Mouse (Mus musculus) intestine, embryonic 15.5 days (tissue): ENCODE measurements around the gene Akap2. TPM values are rescaled to one million over a fixed set of nuclear protein-coding genes. Genes with fewer than 3 reads are reported as not detected.

Source experiments
- ATAC-seq: fragments of 200-750 bp; cut with Nextera tagmentation; 2 replicates; pipeline ENCODE4 v1.8.0; 2017; ENCODE audit warnings: moderate TSS enrichment, moderate library complexity
- H3K27ac ChIP-seq: fragments of 300-500 bp; sonication (generic); 2 replicates; pipeline ENCODE4 v1.5.1; 2015; ENCODE audit warnings: mild to moderate bottlenecking, inconsistent platforms
- H3K27me3 ChIP-seq: fragments of 300-500 bp; sonication (generic); replicated peaks from 2 replicates; pipeline ENCODE4 v1.6.1; 2015; ENCODE audit warnings: inconsistent platforms
- H3K36me3 ChIP-seq: fragments of 300-500 bp; sonication (generic); 2 replicates; pipeline ENCODE4 v1.6.1; 2015; ENCODE audit warnings: inconsistent platforms
- H3K4me1 ChIP-seq: fragments of 300-500 bp; sonication (generic); replicated peaks from 2 replicates; pipeline ENCODE4 v1.6.1; 2015; ENCODE audit warnings: inconsistent platforms
- H3K4me2 ChIP-seq: fragments of 300-500 bp; sonication (generic); replicated peaks from 2 replicates; pipeline ENCODE4 v1.6.1; 2015; ENCODE audit warnings: mild to moderate bottlenecking, inconsistent platforms
- H3K4me3 ChIP-seq: fragments of 300-500 bp; sonication (generic); replicated peaks from 2 replicates; pipeline ENCODE4 v1.5.1; 2015; ENCODE audit warnings: inconsistent platforms
- H3K9ac ChIP-seq: fragments of 300-500 bp; sonication (generic); 2 replicates; pipeline ENCODE4 v1.6.1; 2015; ENCODE audit warnings: inconsistent platforms
- H3K9me3 ChIP-seq: fragments of 300-500 bp; sonication (generic); 2 replicates; pipeline ENCODE4 v1.6.1; 2016; ENCODE audit warnings: inconsistent platforms
- WGBS: fragments of 180-500 bp; shearing (Covaris S2); methylation state at CpG from one replicate; pipeline ENCODE4 v1.1.7; 2015; 5-methylcytosine and 5-hydroxymethylcytosine counted together
- polyA plus RNA-seq: library from polyadenylated mRNA; unstranded; fragments of >200 nt; fragmentation: Nextera tagmentation; extraction: Ambion mirVana; gene quantifications from 2 replicates; pipeline ENCODE4 v1.2.1, GENCODE M21; 2015

Akap2 gene
- polyA plus RNA-seq, 1 experiment from 2014 or later, result 22.5 TPM

DNA sequence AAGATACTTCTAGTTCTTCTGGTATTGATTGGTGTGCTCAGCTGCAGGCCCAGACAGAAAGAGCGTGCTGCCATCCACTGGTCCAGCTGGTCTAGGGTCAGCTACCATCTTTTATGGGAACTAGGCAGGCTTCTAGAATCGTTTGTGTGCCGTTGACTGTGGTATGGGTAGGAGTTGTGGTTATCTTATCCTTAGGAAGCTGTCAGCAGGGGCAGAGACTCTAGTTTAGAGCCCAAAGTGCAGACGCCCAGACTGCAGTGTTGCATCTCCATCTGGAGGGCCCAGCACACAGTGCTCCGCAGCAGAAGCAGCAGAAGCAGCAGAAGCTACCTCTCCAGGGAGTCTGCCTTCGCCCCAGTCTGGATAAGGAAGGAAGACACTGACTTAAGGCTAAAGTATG is 132.0 kb downstream of the Akap2 start:
- Histone ChIP-seq H3K9ac (no peak overlapping the region), H3K4me2 (no peak overlapping the region), H3K9me3 (no peaks in the 10 kb centered on the region), H3K27me3 (no peaks in the 10 kb centered on the region), H3K36me3 (peaks cover under 1% of the 10 kb centered on the region; the same call in 1 of the 2 replicates), H3K4me3 (no peak overlapping the region), H3K4me1 (peaks cover 36% of the 10 kb centered on the region), H3K27ac (no peak overlapping the region)
- 73% methylated on average over 6 of the region's 6 CpGs for WGBS
- ATAC-seq, result no peak

DNA sequence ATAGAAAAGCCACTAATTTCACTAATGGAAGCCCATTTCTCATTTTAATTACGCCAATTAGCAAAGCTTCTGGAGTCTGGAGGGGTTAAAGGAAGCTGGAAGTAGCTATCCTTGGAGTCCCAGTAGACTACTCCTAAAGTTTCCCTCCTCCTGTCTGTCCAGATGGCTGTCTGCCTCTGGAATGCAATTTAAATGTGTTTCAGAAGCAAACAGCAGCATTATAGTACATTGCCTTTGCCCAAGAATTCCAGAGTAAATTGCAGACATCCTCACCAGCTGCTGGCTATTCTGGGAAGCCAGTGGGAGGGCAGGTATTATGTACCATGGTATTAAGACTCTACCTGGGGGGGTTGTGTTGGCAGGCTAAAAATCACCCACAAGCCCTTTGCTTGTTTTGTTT is 134.3 kb downstream of the Akap2 start:
- no peak overlapping the region for H3K9ac ChIP-seq
- H3K36me3 ChIP-seq, result peaks cover 24% of the 10 kb centered on the region
- 84% methylated on average over 1 of the region's 1 CpGs for WGBS
- H3K27me3 ChIP-seq, result no peaks in the 10 kb centered on the region
- no peak for ATAC-seq
- no peak overlapping the region for H3K4me3 ChIP-seq
- H3K4me2 ChIP-seq, result no peak overlapping the region
- H3K4me1 ChIP-seq, result peaks cover 29% of the 10 kb centered on the region
- no peaks in the 10 kb centered on the region for H3K9me3 ChIP-seq
- no peak overlapping the region for H3K27ac ChIP-seq

DNA sequence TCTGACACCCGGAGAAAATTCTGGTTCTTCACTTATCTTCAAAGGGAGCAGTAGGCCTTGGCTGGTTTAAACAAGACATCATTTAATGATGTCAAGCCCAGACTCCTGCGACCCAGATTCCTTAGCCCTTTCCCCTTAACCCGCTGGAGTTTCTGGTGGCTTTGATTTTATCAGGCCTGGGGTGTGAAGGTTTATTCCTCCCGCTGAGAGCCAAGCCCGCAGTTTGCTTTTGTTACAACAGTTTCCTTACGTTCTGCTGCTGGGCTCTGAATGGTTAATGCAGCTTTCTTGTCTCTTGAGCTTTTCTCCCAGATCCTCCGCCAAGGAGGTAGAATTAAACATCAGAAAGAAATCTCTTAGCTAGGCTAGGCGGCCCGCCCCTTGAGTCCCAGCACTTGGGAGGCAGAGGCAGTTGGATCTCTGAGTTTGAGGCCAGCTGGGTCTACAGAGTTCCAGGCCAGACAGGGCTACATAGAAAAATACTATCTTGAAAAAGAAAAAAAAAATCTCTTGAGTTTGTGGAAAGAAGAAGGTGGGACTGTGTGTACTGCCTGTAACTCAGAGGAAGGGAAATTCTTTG is 135.1 kb downstream of the Akap2 start:
- Histone ChIP-seq H3K4me1 (peaks cover 21% of the 10 kb centered on the region), H3K4me2 (no peak overlapping the region), H3K27ac (no peak overlapping the region), H3K36me3 (peaks cover 29% of the 10 kb centered on the region), H3K4me3 (no peak overlapping the region), H3K27me3 (no peaks in the 10 kb centered on the region), H3K9ac (no peak overlapping the region), H3K9me3 (no peaks in the 10 kb centered on the region)
- ATAC-seq, result no peak
- WGBS, result 37% methylated on average over 9 of the region's 9 CpGs

DNA sequence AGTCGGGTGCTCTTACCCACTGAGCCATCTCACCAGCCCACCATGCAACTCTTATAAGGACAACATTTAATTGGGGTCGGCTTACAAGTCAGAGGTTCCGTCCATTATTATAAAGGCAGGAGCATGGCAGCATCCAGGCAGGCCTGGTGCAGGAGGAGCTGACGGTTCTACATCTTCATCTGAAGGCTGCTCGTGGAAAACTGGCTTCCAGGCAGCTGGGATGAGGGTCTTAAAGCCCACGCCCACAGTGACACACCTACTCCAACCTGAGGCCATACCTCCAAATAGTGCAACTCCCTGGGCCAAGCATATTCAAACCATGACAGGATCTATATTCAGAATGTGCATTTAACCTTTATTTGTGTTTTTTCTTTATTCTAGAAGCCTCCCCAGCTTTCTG is 136.7 kb downstream of the Akap2 start:
- Histone ChIP-seq H3K4me3 (no peak overlapping the region), H3K9me3 (no peaks in the 10 kb centered on the region), H3K36me3 (peaks cover 33% of the 10 kb centered on the region), H3K4me1 (peaks cover 14% of the 10 kb centered on the region), H3K4me2 (no peak overlapping the region), H3K27me3 (no peaks in the 10 kb centered on the region), H3K27ac (no peak overlapping the region), H3K9ac (no peak overlapping the region)
- WGBS, result 85% methylated on average over 6 of the region's 6 CpGs
- ATAC-seq, result no peak

DNA sequence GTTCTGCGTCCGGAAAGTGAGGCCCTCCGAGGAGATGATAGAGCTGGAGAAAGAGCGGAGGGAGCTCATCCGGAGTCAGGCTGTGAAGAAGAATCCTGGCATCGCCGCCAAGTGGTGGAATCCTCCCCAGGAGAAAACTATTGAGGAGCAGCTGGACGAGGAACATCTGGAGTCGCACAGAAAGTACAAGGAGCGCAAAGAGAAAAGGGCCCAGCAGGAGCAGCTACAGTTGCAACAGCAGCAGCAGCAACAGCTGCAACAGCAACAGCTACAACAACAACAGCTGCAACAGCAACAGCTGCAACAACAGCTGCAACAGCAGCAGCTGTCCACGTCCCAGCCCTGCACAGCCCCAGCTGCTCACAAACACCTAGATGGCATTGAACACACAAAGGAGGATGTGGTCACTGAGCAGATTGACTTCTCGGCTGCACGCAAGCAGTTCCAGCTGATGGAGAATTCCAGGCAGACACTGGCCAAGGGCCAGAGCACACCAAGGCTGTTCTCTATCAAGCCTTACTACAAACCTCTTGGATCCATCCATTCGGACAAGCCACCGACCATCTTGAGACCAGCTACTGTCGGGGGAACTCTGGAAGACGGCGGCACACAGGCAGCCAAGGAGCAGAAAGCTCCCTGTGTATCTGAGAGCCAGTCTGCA is 138.0 kb downstream of the Akap2 start:
- Histone ChIP-seq H3K27ac (no peak overlapping the region), H3K36me3 (peaks cover 33% of the 10 kb centered on the region), H3K9ac (no peak overlapping the region), H3K4me2 (no peak overlapping the region), H3K4me1 (peaks cover 14% of the 10 kb centered on the region), H3K9me3 (no peaks in the 10 kb centered on the region), H3K27me3 (no peaks in the 10 kb centered on the region), H3K4me3 (no peak overlapping the region)
- 77% methylated on average over 18 of the region's 18 CpGs for WGBS
- ATAC-seq, result 0 out of 2 replicates have a peak, but pooled peaks have one; percentile 31

DNA sequence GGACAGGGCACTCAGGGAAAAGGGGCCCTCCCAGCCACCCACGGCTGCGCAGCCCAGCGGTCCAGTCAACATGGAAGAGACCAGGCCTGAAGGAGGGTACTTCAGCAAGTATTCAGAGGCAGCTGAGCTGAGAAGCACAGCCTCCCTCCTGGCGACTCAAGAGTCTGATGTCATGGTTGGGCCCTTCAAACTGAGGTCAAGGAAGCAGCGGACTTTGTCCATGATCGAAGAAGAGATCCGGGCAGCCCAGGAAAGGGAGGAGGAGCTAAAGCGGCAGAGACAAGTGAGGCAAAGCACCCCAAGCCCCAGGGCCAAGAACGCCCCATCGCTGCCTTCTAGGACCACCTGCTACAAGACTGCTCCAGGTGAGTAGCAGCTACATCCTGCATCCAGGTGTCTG is 139.2 kb downstream of the Akap2 start:
- no peak overlapping the region for H3K4me3 ChIP-seq
- H3K9me3 ChIP-seq, result no peaks in the 10 kb centered on the region
- H3K4me1 ChIP-seq, result peaks cover 9% of the 10 kb centered on the region; the same call in 1 of the 2 replicates
- peaks cover 33% of the 10 kb centered on the region for H3K36me3 ChIP-seq
- H3K4me2 ChIP-seq, result no peak overlapping the region
- H3K27me3 ChIP-seq, result no peaks in the 10 kb centered on the region
- no peak overlapping the region for H3K9ac ChIP-seq
- 90% methylated on average over 10 of the region's 10 CpGs for WGBS
- no peak overlapping the region for H3K27ac ChIP-seq
- ATAC-seq, result no peak

DNA sequence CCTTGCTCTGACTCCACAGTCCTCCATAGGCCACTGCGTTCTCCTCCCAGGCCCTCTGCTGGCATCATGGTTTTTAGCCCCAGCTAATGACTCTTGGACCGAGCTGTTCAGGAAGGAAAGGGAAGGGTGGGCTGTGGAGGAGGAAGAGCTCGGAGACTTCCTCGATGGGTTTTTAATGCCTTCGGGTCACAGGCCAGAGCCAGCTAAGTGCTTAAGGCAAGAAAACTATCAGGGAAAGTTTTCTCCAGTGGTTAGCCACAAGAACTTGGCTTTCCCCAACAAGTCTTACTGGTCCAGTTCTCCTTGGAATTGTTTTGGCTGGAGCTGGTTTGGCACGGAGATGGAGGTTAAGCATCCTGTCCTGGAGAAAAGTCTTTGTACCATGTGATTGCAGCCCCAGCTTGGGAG is 142.8 kb downstream of the Akap2 start:
- 83% methylated on average over 6 of the region's 6 CpGs for whole genome bisulfite sequencing
- no peak overlapping the region for H3K4me3 ChIP-seq
- H3K9ac ChIP-seq, result no peak overlapping the region
- peaks cover 25% of the 10 kb centered on the region for H3K36me3 ChIP-seq
- H3K27me3 ChIP-seq, result no peaks in the 10 kb centered on the region
- H3K4me1 ChIP-seq, result peaks cover 6% of the 10 kb centered on the region; the same call in 1 of the 2 replicates
- H3K9me3 ChIP-seq, result no peaks in the 10 kb centered on the region
- no peak overlapping the region for H3K4me2 ChIP-seq
- H3K27ac ChIP-seq, result no peak overlapping the region
- no peak for ATAC-seq

DNA sequence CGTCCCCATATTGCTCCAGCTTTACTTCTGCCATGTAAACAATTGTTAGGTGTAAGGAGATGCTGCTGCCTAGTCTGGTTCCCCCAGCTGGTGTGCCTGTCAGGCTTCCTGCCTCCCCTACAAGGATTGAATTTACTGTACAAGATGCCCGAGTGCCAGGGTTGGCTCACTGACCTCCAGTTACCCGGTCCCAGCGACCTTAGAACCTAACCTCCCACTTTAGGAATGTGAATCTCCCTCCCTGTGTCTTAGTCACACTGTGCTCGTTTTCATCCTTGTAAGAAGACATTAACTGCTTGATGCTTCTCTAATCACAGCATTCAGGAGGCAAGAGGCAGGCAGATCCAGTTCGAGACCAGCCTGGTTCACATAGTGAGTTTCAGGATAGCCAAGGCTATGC is 143.7 kb downstream of the Akap2 start:
- Histone ChIP-seq H3K4me3 (no peak overlapping the region), H3K9ac (no peak overlapping the region), H3K27me3 (no peaks in the 10 kb centered on the region), H3K4me2 (no peak overlapping the region), H3K9me3 (no peaks in the 10 kb centered on the region), H3K27ac (no peak overlapping the region), H3K4me1 (peaks cover 6% of the 10 kb centered on the region; the same call in 1 of the 2 replicates), H3K36me3 (peaks cover 15% of the 10 kb centered on the region)
- 67% methylated on average over 6 of the region's 6 CpGs for WGBS
- no peak for ATAC-seq

DNA sequence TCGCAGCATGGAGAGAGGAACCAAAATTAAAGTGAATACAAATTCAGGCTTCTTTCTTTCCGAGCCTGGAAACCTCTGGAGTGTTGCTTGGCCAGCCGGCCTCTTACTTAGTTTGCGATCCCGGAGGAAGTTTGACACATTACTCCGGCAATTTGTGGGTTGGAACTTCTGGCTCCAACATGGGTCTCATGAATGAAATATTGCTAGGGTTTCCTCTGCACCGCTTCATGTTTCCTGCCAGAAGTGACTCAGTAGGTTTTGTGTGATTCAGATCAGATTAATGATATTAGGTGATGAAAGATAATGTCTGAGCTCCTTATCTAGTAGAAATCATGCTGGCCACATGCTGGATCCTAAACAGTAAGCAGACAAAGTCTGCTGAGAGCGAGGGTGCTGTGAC is 144.4 kb downstream of the Akap2 start:
- H3K4me3 ChIP-seq, result no peak overlapping the region
- H3K9ac ChIP-seq, result no peak overlapping the region
- 58% methylated on average over 8 of the region's 8 CpGs for WGBS
- peaks cover 9% of the 10 kb centered on the region; the same call in 1 of the 2 replicates for H3K4me1 ChIP-seq
- ATAC-seq, result no peak
- H3K4me2 ChIP-seq, result no peak overlapping the region
- H3K27ac ChIP-seq, result no peak overlapping the region
- peaks cover 8% of the 10 kb centered on the region for H3K36me3 ChIP-seq
- H3K9me3 ChIP-seq, result no peaks in the 10 kb centered on the region
- H3K27me3 ChIP-seq, result no peaks in the 10 kb centered on the region

DNA sequence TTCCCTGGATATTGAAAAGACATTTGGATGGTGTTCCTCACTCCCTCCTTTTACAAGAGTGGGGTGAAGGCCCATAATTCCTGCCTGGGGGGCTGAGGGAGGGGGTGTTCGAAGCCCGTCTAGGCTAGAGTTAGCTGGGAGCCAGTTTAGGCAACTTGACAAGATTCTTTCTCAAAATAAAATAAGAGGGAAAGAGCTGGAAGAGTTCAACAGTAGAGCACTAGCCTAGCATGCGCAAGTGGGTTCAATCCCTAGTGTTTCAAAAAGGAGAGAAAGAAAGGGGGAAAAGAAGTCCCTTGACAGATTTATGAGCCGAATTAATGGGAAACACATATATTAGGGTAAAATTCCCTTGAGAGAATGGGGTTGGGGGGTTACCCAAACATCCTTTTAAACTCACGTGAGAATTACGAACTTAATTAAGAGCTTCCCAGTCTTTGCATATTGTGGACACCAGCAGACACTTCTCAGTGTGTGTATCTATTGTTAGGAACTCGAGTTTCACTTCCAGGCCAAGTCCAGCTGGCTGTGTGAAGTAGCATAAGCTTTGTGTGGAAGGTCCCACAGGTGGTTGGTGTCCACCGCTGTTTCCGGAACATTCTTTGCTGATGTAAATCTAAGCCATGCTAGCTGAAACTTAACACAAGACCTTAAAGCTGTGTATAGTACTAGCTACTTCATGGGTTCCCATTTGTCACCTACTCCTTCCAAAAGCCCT is 145.0 kb downstream of the Akap2 start:
- 61% methylated on average over 9 of the region's 9 CpGs for WGBS
- H3K27ac ChIP-seq, result no peak overlapping the region
- no peaks in the 10 kb centered on the region for H3K9me3 ChIP-seq
- peaks cover 9% of the 10 kb centered on the region; the same call in 1 of the 2 replicates for H3K4me1 ChIP-seq
- H3K4me3 ChIP-seq, result no peak overlapping the region
- H3K4me2 ChIP-seq, result no peak overlapping the region
- no peaks in the 10 kb centered on the region for H3K27me3 ChIP-seq
- H3K36me3 ChIP-seq, result peaks cover 4% of the 10 kb centered on the region; the same call in 1 of the 2 replicates
- ATAC-seq, result no peak
- H3K9ac ChIP-seq, result no peak overlapping the region

DNA sequence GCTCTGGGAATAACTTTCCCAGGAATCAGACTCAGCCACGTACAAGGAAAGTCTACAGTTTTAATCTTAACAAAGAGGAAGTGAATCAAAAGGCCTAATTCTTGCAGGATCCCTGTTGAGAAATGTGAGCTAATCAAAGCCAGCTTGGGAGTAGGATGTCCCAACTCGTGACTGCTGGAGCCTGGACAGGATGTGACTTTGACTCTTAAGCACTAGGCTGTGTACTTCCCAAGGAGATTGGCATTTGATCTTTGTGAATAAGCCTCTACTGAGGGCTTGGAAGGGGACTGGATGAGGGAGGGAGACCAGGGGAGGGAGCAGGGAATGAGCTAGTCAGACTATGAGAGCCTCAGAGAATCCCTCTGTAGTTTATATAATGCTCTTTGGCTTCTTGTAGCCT is 148.6 kb downstream of the Akap2 start:
- H3K4me2 ChIP-seq, result no peak overlapping the region
- H3K4me1 ChIP-seq, result peaks cover 9% of the 10 kb centered on the region; the same call in 1 of the 2 replicates
- no peak overlapping the region for H3K4me3 ChIP-seq
- H3K27me3 ChIP-seq, result no peaks in the 10 kb centered on the region
- H3K36me3 ChIP-seq, result no peaks in the 10 kb centered on the region
- 28% methylated on average over 2 of the region's 2 CpGs for WGBS
- H3K9me3 ChIP-seq, result no peaks in the 10 kb centered on the region
- ATAC-seq, result no peak
- H3K27ac ChIP-seq, result 0 out of 2 replicates have a peak overlapping the region, but pooled peaks have one; percentile 23
- no peak overlapping the region for H3K9ac ChIP-seq

DNA sequence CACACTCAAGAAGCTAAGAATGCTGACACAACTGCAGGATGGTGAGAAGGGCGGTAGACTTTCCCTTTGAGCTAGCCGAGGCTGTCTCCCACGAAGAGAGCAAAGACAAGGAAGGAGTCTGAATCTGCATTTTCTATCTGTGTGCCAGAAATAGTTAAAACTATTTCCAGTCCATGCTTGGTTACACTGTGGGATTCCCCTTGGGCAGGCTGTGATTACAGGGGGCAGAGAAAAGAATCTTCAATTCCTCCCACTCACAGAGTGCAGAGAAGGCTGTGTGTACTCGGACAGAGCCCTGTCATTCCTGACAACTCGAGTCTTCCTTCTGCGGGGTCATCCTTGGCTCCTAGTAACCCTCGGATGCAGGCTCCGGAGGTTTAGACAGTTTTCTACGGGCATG is 149.5 kb downstream of the Akap2 start:
- H3K9ac ChIP-seq, result no peak overlapping the region
- no peaks in the 10 kb centered on the region for H3K9me3 ChIP-seq
- no peaks in the 10 kb centered on the region for H3K36me3 ChIP-seq
- no peak for ATAC-seq
- H3K27ac ChIP-seq, result no peak overlapping the region
- H3K4me3 ChIP-seq, result no peak overlapping the region
- peaks cover 5% of the 10 kb centered on the region; the same call in 1 of the 2 replicates for H3K4me1 ChIP-seq
- no peaks in the 10 kb centered on the region for H3K27me3 ChIP-seq
- H3K4me2 ChIP-seq, result no peak overlapping the region
- 58% methylated on average over 9 of the region's 9 CpGs for WGBS
